Mouse (Mus musculus): ENCODE results near the gene Svs5. TPM values are rescaled to one million over a fixed set of nuclear protein-coding genes. Genes with fewer than 3 reads are reported as not detected.
A peak's percentile ranks its signal among the peaks of the same experiment; 100 is the strongest.
"Not testable (repeated sequence)": the region's sequence is repeated elsewhere in the genome, so short reads cannot be mapped to it uniquely, and the experiment has no call there.

The Svs5 gene
- total and polyA plus RNA-seq, 3 experiments, result not detected

DNA sequence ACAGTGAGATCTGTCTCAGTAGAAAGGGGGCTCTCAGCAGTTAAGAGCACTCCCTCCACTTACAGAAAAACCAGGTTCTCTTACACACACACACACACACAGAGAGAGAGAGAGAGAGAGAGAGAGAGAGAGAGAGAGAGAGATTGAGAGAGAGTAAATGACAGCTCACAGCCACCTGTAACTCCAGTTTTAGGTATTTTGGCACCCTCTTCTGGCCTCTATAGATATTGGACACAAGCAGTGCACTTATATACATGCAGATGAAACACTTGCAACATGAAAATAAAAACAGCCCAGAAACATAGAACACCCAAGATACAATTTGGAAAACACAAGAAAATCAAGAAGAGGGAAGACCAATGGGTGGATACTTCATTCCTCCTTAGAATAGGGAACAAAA is 15.2 kb downstream of the Svs5 start:
- not testable (repeated sequence) for DNase-seq; H3K4me3 ChIP-seq; H3K79me2 ChIP-seq (replicated peaks; ENCODE audit: control insufficient read depth, insufficient read depth, low read length); H3K36me3 ChIP-seq (ENCODE audit: control insufficient read depth, insufficient read depth, low read length); H3K27me3 ChIP-seq (ENCODE audit: control insufficient read depth, insufficient read depth, low read length); H3K27ac ChIP-seq; H3K9ac ChIP-seq (ENCODE audit: low read depth, low read length); H3K4me1 ChIP-seq (ENCODE audit: control insufficient read depth, insufficient read depth, low read length)
- peak; percentile 12; the same call in 1 of the 2 replicates for TF ChIP-seq CTCF (IDR thresholded peaks at IDR 0.05)
- intact Hi-C loops (cut with DNase I), result loop anchor here (10.0 kb wide), 2 partner anchors 213 to 243 kb away; no protein-coding TSS in a partner anchor

DNA sequence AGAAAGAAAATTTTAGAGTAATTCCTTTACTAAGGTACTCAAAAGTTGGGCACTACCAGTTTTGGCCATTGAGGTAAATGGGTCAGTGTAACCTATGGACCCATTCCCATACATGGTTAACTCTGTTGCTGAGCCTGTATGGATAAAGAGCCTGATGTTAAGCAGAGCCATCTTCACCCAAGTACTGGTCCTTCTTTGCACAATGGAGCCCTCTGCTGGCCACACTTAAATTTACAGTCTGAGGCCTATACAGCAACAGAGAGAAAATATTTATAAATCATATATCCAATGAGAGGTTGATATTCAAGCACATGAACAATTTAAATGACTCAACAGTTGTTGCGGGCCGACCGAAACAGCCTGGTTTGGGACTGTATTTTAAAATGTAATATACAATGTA is 16.4 kb downstream of the Svs5 start:
- no peaks in the 10 kb centered on the region for H3K36me3 ChIP-seq (ENCODE audit: control insufficient read depth, insufficient read depth, low read length)
- H3K27ac ChIP-seq, result no peak overlapping the region
- DNase-seq, result no peak
- intact Hi-C loops (cut with DNase I), result loop anchor here (10.0 kb wide), 2 partner anchors 214 to 244 kb away; no protein-coding TSS in a partner anchor
- H3K9ac ChIP-seq (ENCODE audit: low read depth, low read length), result no peak overlapping the region
- no peak for TF ChIP-seq EP300 (IDR thresholded peaks at IDR 0.05; ENCODE audit: insufficient read depth, low read depth, low read length)
- peak; percentile 53 for TF ChIP-seq CTCF (IDR thresholded peaks at IDR 0.05)
- H3K4me1 ChIP-seq (ENCODE audit: control insufficient read depth, insufficient read depth, low read length), result no peaks in the 10 kb centered on the region
- H3K79me2 ChIP-seq (replicated peaks; ENCODE audit: control insufficient read depth, insufficient read depth, low read length), result no peaks in the 10 kb centered on the region
- H3K4me3 ChIP-seq, result no peak overlapping the region
- 88% methylated on average over 3 of the region's 3 CpGs for WGBS
- no peaks in the 10 kb centered on the region for H3K27me3 ChIP-seq (ENCODE audit: control insufficient read depth, insufficient read depth, low read length)

GRCm38 (mm10) chr2:164352697-164353096 is 20.2 kb downstream of the Svs5 start:
- no peak for TF ChIP-seq EP300 (IDR thresholded peaks at IDR 0.05; ENCODE audit: insufficient read depth, low read depth, low read length)
- no peak for TF ChIP-seq POLR2A (IDR thresholded peaks at IDR 0.05; ENCODE audit: insufficient read depth, low read depth, low read length)
- no peak for TF ChIP-seq CTCF (IDR thresholded peaks at IDR 0.05)
- no peak overlapping the region for H3K9ac ChIP-seq (ENCODE audit: low read depth, low read length)
- no peaks in the 10 kb centered on the region for H3K4me1 ChIP-seq (ENCODE audit: control insufficient read depth, insufficient read depth, low read length)
- no peak overlapping the region for H3K4me3 ChIP-seq
- no peaks in the 10 kb centered on the region for H3K36me3 ChIP-seq (ENCODE audit: control insufficient read depth, insufficient read depth, low read length)
- intact Hi-C loops (cut with DNase I), result no loop called here
- H3K27ac ChIP-seq, result no peak overlapping the region
- no peaks in the 10 kb centered on the region for H3K27me3 ChIP-seq (ENCODE audit: control insufficient read depth, insufficient read depth, low read length)
- no peak for DNase-seq
- 44% methylated on average over 3 of the region's 3 CpGs for whole genome bisulfite sequencing
- H3K79me2 ChIP-seq (replicated peaks; ENCODE audit: control insufficient read depth, insufficient read depth, low read length), result no peaks in the 10 kb centered on the region

GRCm38 (mm10) chr2:164353356-164353755 is 20.8 kb downstream of the Svs5 start:
- Histone ChIP-seq H3K27ac (no peak overlapping the region), H3K9ac (ENCODE audit: low read depth, low read length) (no peak overlapping the region), H3K36me3 (ENCODE audit: control insufficient read depth, insufficient read depth, low read length) (no peaks in the 10 kb centered on the region), H3K4me1 (ENCODE audit: control insufficient read depth, insufficient read depth, low read length) (no peaks in the 10 kb centered on the region), H3K27me3 (ENCODE audit: control insufficient read depth, insufficient read depth, low read length) (no peaks in the 10 kb centered on the region), H3K4me3 (no peak overlapping the region), H3K79me2 (replicated peaks; ENCODE audit: control insufficient read depth, insufficient read depth, low read length) (no peaks in the 10 kb centered on the region)
- WGBS, result 87% methylated on average over 11 of the region's 11 CpGs
- no peak for DNase-seq
- intact Hi-C loops (cut with DNase I), result no loop called here
- TF ChIP-seq EP300 (IDR thresholded peaks at IDR 0.05; ENCODE audit: insufficient read depth, low read depth, low read length), result no peak
- TF ChIP-seq CTCF (IDR thresholded peaks at IDR 0.05), result no peak

DNA sequence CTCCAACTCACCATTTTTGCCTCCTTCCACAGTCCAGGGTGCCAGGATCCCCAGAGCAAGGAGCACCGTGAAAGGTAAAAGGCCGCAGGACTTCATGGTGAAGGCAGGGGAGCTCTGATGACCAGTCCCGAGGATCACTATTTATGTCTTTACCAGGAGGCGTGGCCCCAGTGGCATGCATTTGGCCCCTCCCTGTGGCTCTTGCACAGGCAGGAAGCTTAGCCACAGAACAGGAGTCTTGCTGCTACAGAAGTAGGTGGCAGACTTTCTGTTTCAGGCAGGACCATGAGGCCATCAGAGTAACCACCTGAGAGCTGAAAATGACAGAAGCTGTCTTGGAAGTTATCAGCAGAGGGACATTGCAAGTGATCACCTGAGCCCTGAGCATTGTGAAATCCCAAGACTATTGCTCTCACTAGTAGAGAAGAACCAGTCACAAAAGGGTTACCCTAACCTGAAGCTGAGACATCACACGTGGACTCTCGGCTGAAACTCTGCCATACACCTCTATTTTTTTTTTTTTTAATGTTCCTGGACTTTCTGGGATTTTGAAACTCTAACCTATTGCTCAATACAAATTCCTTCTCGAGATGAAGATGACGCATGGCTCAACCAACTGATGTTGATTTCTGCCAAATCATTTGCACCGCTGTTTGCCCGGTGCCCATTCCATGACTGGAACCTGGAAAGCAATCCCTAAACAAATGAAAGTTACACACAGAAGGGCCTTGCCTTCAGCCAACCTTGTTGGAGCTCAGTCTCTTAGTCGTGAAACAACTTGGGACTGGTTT is 23.8 kb downstream of the Svs5 start:
- H3K79me2 ChIP-seq (replicated peaks; ENCODE audit: control insufficient read depth, insufficient read depth, low read length), result no peaks in the 10 kb centered on the region
- no peaks in the 10 kb centered on the region for H3K4me1 ChIP-seq (ENCODE audit: control insufficient read depth, insufficient read depth, low read length)
- no peak for TF ChIP-seq EP300 (IDR thresholded peaks at IDR 0.05; ENCODE audit: insufficient read depth, low read depth, low read length)
- no peak for TF ChIP-seq POLR2A (IDR thresholded peaks at IDR 0.05; ENCODE audit: insufficient read depth, low read depth, low read length)
- no peak for TF ChIP-seq CTCF (IDR thresholded peaks at IDR 0.05)
- H3K9ac ChIP-seq (ENCODE audit: low read depth, low read length), result no peak overlapping the region
- intact Hi-C loops (cut with DNase I), result no loop called here
- WGBS, result 74% methylated on average over 11 of the region's 11 CpGs
- no peak overlapping the region for H3K4me3 ChIP-seq
- DNase-seq, result no peak
- no peak overlapping the region for H3K27ac ChIP-seq
- no peaks in the 10 kb centered on the region for H3K36me3 ChIP-seq (ENCODE audit: control insufficient read depth, insufficient read depth, low read length)
- H3K27me3 ChIP-seq (ENCODE audit: control insufficient read depth, insufficient read depth, low read length), result 0 out of 2 replicates have a peak, but pooled peaks cover 2% of the 10 kb centered on the region

DNA sequence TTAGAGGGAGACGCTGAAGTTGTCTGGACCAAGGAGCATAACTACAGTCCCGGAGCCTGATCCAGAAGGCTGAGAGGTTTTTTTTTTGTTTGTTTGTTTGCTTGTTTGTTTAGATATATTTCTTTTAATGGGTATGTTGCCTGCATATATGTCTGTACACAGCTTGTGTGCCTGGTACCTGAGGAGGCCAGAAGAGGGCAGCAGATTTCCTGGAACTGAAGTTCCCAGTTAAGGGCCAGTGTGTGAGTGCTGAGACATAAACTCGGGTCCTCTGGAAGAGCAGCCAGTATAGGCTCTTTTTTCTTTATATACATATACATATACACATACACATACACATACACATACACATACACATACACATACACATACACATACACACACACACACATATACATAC is 25.8 kb downstream of the Svs5 start:
- intact Hi-C loops (cut with DNase I), result no loop called here
- no peaks in the 10 kb centered on the region for H3K4me1 ChIP-seq (ENCODE audit: control insufficient read depth, insufficient read depth, low read length)
- no peaks in the 10 kb centered on the region for H3K79me2 ChIP-seq (replicated peaks; ENCODE audit: control insufficient read depth, insufficient read depth, low read length)
- no peak for TF ChIP-seq EP300 (IDR thresholded peaks at IDR 0.05; ENCODE audit: insufficient read depth, low read depth, low read length)
- no peak for TF ChIP-seq POLR2A (IDR thresholded peaks at IDR 0.05; ENCODE audit: insufficient read depth, low read depth, low read length)
- peak; percentile 37 for TF ChIP-seq CTCF (IDR thresholded peaks at IDR 0.05)
- H3K9ac ChIP-seq (ENCODE audit: low read depth, low read length), result no peak overlapping the region
- 85% methylated on average over 3 of the region's 3 CpGs for WGBS
- H3K36me3 ChIP-seq (ENCODE audit: control insufficient read depth, insufficient read depth, low read length), result no peaks in the 10 kb centered on the region
- no peak overlapping the region for H3K27ac ChIP-seq
- no peak overlapping the region for H3K4me3 ChIP-seq
- DNase-seq, result no peak
- 0 out of 2 replicates have a peak, but pooled peaks cover 3% of the 10 kb centered on the region for H3K27me3 ChIP-seq (ENCODE audit: control insufficient read depth, insufficient read depth, low read length)
